Mouse (Mus musculus) duodenum, adult 2 months (tissue): ENCODE results near the gene Zfp30. TPM values are rescaled to one million over a fixed set of nuclear protein-coding genes. Genes with fewer than 3 reads are reported as not detected.

ENCODE experiments used
- polyA plus RNA-seq: library from polyadenylated mRNA; depleted of rRNA; stranded (reverse); fragments of >200 nt; gene quantifications from 2 replicates; pipeline ENCODE4 v1.2.3, GENCODE M21; 2012; ENCODE audit warnings: low replicate concordance; rRNA removed

Gene Zfp30
- 0.36 and 0.96 TPM in 2 replicates for polyA plus RNA-seq

GRCm38 (mm10) chr7:29783871-29784551, at the start of gene Zfp30:
Zfp30 (plus strand) TSS chr7:29783998.

GRCm38 (mm10) chr7:29768090-29768900, 15.5 kb upstream of the Zfp30 start, which contains the start of gene Zfp84:
Zfp84 (plus strand) TSS chr7:29768552.

GRCm38 (mm10) chr7:29815910-29816429, 32.2 kb downstream of the Zfp30 start, which contains the start of gene Zfp790:
Zfp790 (plus strand) TSS chr7:29816114.

Other genes starting within 250 kb of the Zfp30 start
- gene Catsperg2, start 57.0 kb upstream of the Zfp30 start, polyA plus RNA-seq, result not detected in 2 replicates
- 0.63 and 0.84 TPM in 2 replicates for gene Zfp84, start 15.4 kb upstream of the Zfp30 start, polyA plus RNA-seq
- 0.33 and 0.46 TPM in 2 replicates for gene Zfp790, start 32.1 kb downstream of the Zfp30 start, polyA plus RNA-seq
- gene Zfp940, start 69.7 kb downstream of the Zfp30 start, polyA plus RNA-seq, result 0.06 and 0.07 TPM in 2 replicates
- 0.07 and 0.12 TPM in 2 replicates for gene Zfp420, start 76.0 kb downstream of the Zfp30 start, polyA plus RNA-seq
- gene Zfp27, start 122.6 kb downstream of the Zfp30 start, polyA plus RNA-seq, result 0.76 and 0.89 TPM in 2 replicates
- 0.04 and 0.12 TPM in 2 replicates for gene Zfp383, start 124.2 kb downstream of the Zfp30 start, polyA plus RNA-seq
- 0.06 and 4.0 TPM in 2 replicates for gene Zfp74, start 170.1 kb downstream of the Zfp30 start, polyA plus RNA-seq
- gene Zfp568, start 200.0 kb downstream of the Zfp30 start, polyA plus RNA-seq, result 1.5 and 1.6 TPM in 2 replicates